Mouse (Mus musculus): ENCODE data around the gene Tnrc6c.

The Tnrc6c gene

GRCm38 (mm10) chr11:117638809-117639208 is 15.3 kb upstream of the Tnrc6c start:
- no peak for DNase-seq

DNA sequence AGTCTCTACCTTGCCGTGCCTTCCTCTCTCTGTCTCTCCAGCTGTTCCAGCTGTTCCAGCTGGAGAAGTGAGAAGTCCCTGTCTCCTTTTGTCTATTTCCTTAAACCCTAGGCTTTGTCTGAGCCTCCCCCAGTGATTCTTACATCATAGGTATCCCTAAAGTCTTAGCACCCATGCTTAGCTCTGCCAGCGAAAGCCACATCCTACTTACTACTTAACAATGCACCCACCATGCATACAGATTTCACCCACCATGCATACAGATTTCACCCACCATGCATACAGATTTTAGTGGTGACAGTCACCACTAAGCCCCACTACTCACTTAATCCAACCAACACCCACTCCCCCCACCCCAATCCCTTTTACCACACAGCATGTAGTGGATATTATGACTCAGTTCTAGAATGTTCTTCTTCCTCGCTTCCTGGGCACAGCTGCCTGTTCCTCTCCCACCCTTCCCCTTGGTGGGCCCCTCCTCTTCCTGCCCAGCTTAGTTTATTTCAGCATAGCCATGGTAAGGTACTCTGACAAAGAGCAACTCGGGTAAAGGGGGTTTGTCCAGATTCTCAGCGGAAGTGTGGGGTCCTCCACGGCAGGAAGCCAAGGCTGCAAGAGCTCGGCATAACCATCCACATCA is 14.6 kb upstream of the Tnrc6c start:
- no peak for DNase-seq

- DNase-seq, result no peak
These were observed 11.9 kb upstream of the Tnrc6c start for GRCm38 (mm10) chr11:117642181-117642580.

DNA sequence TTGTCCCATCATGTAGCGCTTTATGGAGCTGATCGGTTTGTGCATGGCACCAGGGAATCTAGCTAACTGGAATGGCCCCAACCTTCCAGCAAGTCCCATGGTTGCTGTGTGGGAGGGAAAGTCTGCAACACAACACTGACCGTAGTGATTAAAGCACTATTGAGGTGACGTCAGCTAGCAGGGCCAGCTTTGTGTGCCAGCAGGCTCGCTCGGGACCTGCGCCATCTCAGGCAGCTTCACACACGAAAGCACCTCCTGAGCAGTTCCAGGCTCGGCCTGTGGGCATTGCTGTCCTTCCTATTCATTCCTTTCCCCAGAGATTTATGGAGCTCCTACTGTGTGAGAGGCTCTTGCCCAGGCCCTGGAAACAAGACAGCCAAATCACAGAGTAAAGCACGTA is 10.8 kb upstream of the Tnrc6c start:
- peak; percentile 19 to 54 for DNase-seq

- no peak for DNase-seq
These were observed 7.3 kb upstream of the Tnrc6c start for GRCm38 (mm10) chr11:117646786-117647185.

GRCm38 (mm10) chr11:117648005-117648404 is 6.1 kb upstream of the Tnrc6c start:
- DNase-seq, result no peak

DNA sequence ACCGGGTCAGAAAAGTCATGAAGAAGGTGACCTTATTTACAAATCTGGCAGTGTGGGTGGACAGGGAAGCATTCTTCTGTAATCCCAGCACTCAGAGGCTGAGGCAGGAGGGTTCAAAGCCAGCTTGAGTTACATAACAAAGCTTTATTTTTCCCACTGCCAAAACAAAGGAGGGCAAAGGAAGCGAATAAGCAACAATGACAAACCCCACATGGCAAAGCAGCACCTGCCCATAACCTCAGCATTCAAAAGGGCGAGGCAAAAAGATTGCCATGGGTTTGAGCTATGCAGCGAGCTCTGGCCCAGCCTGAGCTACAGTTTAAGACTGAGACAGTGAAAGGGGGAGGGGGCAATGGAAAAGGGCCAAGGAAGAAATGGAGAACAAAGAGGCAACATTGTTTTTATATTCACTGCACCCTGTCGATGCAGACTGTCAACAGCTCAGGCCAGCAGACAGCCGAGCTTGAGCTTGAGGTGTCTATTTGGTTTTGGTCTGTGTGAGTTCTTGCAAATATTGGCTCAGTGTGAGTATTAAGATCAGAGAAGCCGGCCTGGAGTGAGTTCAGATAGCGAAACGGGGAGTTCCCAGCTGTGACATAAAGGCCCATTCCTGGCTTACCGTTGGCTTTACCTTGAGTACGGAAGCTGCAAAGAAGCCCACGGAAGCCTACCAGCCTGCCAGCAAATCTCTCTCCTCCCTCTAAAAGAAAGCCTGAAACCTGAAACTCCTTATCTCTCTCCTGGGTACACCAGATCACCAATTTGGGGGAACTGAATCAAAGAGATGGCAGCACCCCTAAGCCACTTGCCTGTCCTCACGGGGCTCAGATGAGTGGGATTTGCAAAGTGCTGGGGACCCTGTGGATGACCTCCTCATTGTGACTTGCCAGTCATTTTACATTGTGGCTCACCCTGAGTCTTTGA is 3.1 kb upstream of the Tnrc6c start:
- DNase-seq, result no peak

- no peak for DNase-seq
These were observed 1.2 kb upstream of the Tnrc6c start for GRCm38 (mm10) chr11:117652907-117653306.

DNA sequence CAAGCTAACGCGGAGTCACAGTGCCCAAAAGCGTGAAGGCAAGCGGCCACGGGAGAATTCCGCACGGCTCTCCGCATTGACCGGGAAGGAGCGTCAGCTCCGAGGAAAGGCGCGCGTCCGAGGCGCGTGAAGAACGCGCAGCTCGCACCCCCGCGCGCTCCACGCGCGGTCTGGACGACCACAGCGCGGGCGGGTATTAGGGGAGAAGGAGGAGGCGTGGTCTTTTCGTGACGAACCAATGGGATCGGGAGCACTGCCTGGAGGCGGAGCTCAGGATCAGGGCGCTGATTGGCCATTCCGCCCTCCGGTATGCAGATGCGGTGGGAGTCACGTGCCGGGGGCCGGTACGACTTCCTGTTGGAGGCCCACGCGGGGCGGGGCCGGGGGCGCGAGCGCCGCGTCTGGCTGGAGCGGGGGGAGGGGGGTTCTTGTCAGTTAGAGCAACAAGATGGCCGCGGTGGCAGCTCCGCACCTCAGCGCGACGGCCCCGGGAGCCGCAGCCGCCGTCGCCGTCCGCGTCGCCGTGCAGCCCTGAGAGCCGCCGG is 363 bp downstream of the Tnrc6c start:
- DNase-seq, result peak; percentile 99 to 100

DNA sequence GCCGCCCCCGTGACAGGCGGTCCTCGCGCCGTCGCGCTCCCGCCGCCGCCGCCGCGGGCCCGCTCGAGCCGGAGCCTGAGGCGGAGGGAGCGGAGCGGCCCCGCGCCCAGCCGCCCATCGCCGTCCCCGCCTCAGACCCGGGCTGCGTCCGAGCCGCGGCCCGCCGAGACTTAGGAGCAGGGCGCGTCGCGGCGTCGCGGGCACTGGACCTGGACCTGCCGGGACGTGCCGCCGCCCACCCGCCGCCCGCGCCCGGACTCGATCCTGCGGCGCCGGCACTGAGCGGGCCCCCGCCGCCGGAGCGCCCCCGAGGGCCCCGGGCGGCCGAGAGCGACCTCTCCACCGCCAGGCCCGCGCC is 824 bp downstream of the Tnrc6c start:
- peak in 1 of 2 experiments; percentile 59 for DNase-seq

DNA sequence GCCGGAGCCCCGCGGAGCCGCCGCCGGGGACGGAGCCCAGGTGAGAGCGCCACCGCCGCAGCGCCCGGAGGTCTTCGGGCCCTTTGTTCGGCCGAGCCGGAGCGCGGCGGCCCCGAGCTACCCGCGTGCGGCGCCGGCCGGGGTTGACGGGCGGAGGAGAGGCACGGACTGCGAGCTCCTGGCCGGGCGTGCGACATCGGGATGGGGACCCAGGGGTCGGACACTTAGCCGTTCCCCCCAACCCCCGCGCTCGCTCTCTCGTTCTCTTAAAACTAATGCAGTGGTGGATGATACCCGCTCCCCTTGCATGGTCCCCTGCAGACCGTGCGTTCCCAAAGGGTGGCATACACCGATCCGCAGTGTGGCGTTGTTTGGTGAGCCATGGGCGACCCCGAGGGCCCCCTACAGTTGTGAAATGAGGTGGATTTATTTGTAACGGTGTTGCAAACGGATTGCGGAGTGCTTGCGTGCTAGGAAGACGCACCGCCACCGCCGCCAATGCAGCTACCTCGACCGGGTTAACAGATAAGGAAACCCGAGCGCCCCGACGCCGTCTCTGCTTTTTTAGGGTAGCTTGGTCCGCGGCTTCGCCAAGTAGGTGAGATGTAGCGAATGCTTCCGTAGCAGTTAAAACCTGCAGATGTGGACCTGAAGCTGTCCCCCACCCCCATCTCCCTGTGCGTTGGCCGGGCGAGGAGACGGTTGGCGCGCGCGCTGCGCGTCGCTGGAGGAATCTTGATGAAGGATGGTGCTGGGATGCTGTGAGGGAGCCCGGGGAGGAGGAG is 1.4 kb downstream of the Tnrc6c start:
- DNase-seq, result peak; percentile 64 to 73

DNA sequence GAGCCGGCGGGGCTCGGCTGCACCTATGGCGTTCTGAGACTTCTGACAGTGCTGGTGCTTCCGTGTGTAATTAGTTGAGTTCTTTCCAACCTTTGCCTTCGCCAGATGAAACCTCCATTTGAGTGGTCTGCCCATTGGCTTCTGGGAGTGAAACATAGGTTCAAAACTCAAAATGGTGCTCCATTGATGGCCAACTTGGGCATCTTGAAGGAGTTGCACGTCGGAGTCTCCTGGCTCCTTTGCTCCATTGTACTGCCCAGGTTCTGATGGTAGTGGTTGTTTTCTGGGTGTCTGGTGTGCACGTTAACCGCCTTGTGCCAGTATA is 1.9 kb downstream of the Tnrc6c start:
- no peak for DNase-seq

DNA sequence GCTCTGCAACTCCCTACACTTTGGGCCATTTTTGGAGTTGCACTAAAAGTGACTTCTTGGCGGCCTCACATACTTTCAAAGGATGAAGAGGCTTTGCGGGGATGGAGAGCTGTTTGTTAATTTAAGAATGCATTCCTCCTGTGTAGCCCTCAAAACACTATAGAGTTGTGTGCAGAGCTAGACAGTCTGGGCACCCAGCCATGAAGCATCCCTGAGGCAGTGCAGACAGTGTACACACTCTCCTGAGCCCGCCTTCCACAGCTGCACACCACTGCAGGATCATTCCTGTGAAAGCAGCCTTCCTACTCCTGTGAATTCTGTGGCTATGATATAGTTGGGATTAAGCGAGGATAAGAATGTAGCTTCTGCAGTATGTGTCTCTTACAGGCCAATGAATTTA is 4.9 kb downstream of the Tnrc6c start:
- peak; percentile 57 to 60 for DNase-seq

- no peak for DNase-seq
These were observed 9.1 kb downstream of the Tnrc6c start for GRCm38 (mm10) chr11:117663036-117663809.

- no peak for DNase-seq
These were observed 9.7 kb downstream of the Tnrc6c start for GRCm38 (mm10) chr11:117663810-117664139.

- DNase-seq, result no peak
These were observed 11.1 kb downstream of the Tnrc6c start for GRCm38 (mm10) chr11:117665189-117665588.

GRCm38 (mm10) chr11:117666563-117666962 is 12.5 kb downstream of the Tnrc6c start:
- no peak for DNase-seq

DNA sequence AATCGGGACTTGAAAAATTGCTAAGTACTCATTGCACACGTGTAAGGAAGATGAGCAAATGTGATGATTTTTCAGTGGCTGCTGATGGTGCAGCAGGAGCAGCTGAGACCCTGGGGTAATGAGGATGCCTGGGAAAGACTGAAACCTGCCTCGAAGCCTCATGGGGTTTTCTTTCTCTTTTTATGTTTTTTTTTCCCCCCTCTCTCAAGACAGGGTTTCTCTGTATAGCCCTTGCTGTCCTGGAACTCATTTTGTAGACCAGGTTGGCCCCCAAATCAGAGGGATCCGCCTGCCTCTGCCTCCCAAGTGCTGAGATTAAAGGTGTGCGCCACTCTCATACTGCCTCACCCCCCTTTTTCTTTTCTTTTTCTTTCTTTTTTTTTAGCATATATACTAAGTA is 13.1 kb downstream of the Tnrc6c start:
- DNase-seq, result no peak

DNA sequence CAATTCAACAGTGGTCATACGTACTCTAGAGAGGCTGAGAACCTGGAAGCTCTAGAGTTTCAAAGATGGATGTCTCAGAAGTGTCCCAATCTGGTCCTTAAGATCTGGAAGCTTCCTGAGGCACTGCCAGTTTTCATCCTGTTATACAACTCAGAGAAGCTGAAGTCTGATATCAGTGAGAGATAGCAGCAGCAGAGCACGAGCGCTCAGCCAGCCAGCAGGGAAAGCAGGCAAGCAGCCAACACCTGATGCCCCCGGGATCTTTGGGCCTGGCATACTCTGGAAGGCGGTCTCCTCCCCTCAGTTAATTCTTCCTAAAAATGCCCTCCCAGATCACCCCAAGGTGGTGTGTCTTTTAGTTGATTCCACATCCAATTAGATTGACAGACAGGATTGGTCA is 13.7 kb downstream of the Tnrc6c start:
- peak; percentile 13 to 25 for DNase-seq

DNA sequence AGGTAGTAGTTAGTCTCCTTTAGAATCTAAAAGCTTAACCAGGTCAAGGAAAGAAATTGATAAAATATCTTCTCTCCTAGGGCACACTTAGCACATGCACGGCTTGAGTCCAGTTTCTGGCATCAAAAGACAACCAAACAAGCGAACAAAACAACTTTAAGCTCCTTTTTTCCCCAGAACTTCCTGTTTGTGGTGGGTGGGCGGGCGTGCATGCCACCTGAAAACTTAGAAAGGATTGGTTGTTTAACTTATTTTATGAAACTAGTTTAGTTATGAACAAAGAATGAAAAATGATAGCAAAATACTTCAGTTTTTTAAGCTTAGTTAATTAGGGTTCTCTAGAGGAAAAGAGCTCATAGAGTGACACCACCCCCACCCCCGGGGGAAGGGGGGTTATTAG is 17.5 kb downstream of the Tnrc6c start:
- no peak for DNase-seq

DNA sequence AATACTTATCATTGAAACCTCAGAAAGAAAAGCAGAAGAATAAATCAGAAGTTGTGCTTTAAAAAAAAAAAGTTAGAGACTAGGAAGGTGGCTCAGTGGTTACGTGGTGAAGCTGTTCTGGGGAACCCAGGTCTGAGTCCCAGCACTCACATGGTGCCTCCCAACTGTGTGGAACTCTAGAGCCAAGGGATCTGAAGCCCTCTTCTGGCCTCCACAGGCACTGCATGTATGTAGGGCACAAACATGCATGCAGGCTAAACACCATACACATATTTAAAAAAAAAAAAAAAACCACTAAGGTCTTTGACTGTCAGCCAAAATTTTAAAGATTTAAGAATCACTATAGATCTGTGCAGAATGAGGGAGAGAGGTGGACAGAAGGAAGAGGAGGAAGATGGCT is 20.4 kb downstream of the Tnrc6c start:
- no peak for DNase-seq

GRCm38 (mm10) chr11:117676649-117677048 is 22.6 kb downstream of the Tnrc6c start:
- DNase-seq, result peak in 1 of 2 experiments; percentile 10

- DNase-seq, result no peak
These were observed 23.0 kb downstream of the Tnrc6c start for GRCm38 (mm10) chr11:117677111-117677510.
